Mouse (Mus musculus) C2C12 (cell line): ENCODE results near the gene Hoxb5.

Source experiments
- CEBPB ChIP-seq: IDR thresholded peaks from one replicate; pipeline ENCODE4 v1.6.1; 2011; ENCODE audit warnings: low read depth, mild to moderate bottlenecking, control low read depth, moderate library complexity
- CTCF ChIP-seq: IDR thresholded peaks from one replicate; pipeline ENCODE4 v1.5.1; 2011; ENCODE audit not compliant: control insufficient read depth, insufficient read depth, insufficient read length
- FOSL1 ChIP-seq: IDR thresholded peaks from one replicate; pipeline ENCODE4 v1.8.0; 2011; ENCODE audit warnings: mild to moderate bottlenecking, low read length; ENCODE audit not compliant: poor library complexity, insufficient read depth, severe bottlenecking
- MAX ChIP-seq: IDR thresholded peaks from one replicate; pipeline ENCODE4 v1.6.1; 2011; ENCODE audit warnings: mild to moderate bottlenecking, control low read depth

DNA sequence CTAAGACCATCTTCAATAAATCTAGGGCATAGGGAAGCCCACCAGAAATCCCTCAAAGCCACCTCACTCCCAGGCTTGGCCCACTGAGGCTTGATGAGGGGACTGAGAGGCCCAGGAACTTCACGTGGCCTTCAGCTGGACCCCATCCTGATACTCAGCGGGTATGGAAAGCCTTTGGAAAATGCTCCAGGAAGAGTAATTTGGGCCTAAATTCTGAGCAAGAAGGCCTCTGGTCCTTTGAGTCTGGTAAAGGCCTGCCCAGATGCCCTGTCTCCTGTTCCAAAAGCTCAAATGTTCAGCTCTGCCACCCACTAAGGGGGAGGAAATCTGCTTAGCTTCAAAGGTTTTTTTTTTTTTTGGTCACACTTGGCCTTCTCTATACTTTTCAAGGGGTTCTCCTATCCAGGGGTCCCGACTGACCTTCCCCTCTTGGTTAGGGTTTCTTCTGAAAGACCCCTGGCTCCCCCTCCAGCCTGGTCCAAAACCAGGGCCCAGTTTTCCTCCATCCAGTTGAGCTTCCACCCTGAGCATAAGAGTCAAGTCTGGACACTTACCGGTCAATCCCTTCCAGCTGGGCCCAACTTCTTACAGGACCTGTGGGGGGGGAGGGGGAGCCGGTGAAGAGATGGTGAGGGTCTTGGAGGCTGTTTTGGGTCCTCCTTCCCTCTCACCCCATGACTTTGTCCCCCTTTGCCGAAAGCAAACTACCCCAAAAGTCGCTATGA, 3.2 kb downstream of the Hoxb5 start:
- TF ChIP-seq CTCF = no peak
- TF ChIP-seq MAX = no peak
- no peak for TF ChIP-seq FOSL1
- no peak for TF ChIP-seq CEBPB
